7 mouse cellular contexts compared by ENCODE assay signal in genomic region chr1:171149974-171150760, GRCm38 (mm10). TPM values are rescaled to one million over a fixed set of nuclear protein-coding genes. Genes with fewer than 3 reads are reported as not detected.
DNase-seq lines count a peak whose midpoint lies in the region; ATAC-seq lines count a peak whose summit lies in the region.

Gene Sdhc, minus strand, starts transcription at chr1:171150603.
Gene Mpz, plus strand, starts transcription at chr1:171150711.

- H3K4me2 ChIP-seq in intestine, embryonic 15.5 days (replicated peaks): peak within 1 kb of the TSS; percentile 70

- H3K9ac ChIP-seq in intestine, embryonic 15.5 days: peak within 1 kb of the TSS; percentile 88

- intact Hi-C loops in gastrocnemius, postnatal 36 days (cut with DNase I): loop anchor here (10.0 kb wide), 1 partner anchor 955 kb away; no protein-coding TSS in a partner anchor
- intact Hi-C loops in left cerebral cortex, postnatal 25 days (cut with DNase I): loop anchor here (1.0 kb wide), 1 partner anchor 72 kb away; the partner anchor contains the start of gene Tomm40l

- 0 out of 2 replicates have a peak, but pooled peaks cover 2% of the 10 kb centered on the region for H3K27me3 ChIP-seq in intestine, embryonic 15.5 days (replicated peaks)
- peaks cover 7% of the 10 kb centered on the region for H3K27me3 ChIP-seq in midbrain, embryonic 10.5 days (ENCODE audit: low read depth, poor library complexity, severe bottlenecking)

- 1% methylated on average over 34 of the region's 34 CpGs for WGBS in intestine, embryonic 15.5 days
- under 1% methylated on average over 34 of the region's 34 CpGs for WGBS in midbrain, embryonic 10.5 days

- DNase-seq in adrenal gland, adult 2 months: peak; percentile 97
- DNase-seq in embryo, embryonic 11.5 days (ENCODE audit: low read depth, low spot score): peak; percentile 92
- DNase-seq in gastrocnemius, postnatal 36 days: peak; percentile 95 to 97
- peak; percentile 92 to 97 for DNase-seq in left cerebral cortex, postnatal 25 days (ENCODE audit: low spot score in 2 of 2)
- peak; percentile 95 for DNase-seq in midbrain, embryonic 10.5 days (ENCODE audit: low spot score)
- DNase-seq in right cerebral cortex, postnatal 4 days: peak; percentile 91

- peak; percentile 99 for ATAC-seq in intestine, embryonic 15.5 days

- H3K36me3 ChIP-seq in intestine, embryonic 15.5 days: no peaks in the 10 kb centered on the region
- peaks cover 10% of the 10 kb centered on the region for H3K36me3 ChIP-seq in midbrain, embryonic 10.5 days

- peak within 1 kb of the TSS; percentile 71 for H3K4me3 ChIP-seq in intestine, embryonic 15.5 days (replicated peaks)
- H3K4me3 ChIP-seq in midbrain, embryonic 10.5 days: peak within 1 kb of the TSS; percentile 94

- peak within 1 kb of the TSS; percentile 69 for H3K27ac ChIP-seq in intestine, embryonic 15.5 days
- peak within 1 kb of the TSS; percentile 89 for H3K27ac ChIP-seq in midbrain, embryonic 10.5 days (replicated peaks)

- H3K9me3 ChIP-seq in intestine, embryonic 15.5 days: no peaks in the 10 kb centered on the region
- no peaks in the 10 kb centered on the region for H3K9me3 ChIP-seq in midbrain, embryonic 10.5 days (replicated peaks)

- H3K4me1 ChIP-seq in intestine, embryonic 15.5 days (replicated peaks): peaks cover 5% of the 10 kb centered on the region; the same call in 1 of the 2 replicates
- H3K4me1 ChIP-seq in midbrain, embryonic 10.5 days: peaks cover 25% of the 10 kb centered on the region

RNA-seq across cellular contexts. Expression of gene Sdhc, which starts in this region (rescaled TPM):
- total RNA-seq in adrenal gland, adult 2 months (2021): 100 to 1,000 TPM; 415 to 526 TPM
- 125 and 156 TPM in 2 replicates for polyA plus RNA-seq in adrenal gland, adult 2 months (2012; rRNA removed)
- 100 to 1,000 TPM; 691 to 738 TPM for total RNA-seq in gastrocnemius, postnatal 36 days (2021)
- polyA plus RNA-seq in intestine, embryonic 15.5 days (2015; fragmentation: Nextera tagmentation; extraction: Ambion mirVana): 360 and 387 TPM in 2 replicates
- 100 to 1,000 TPM; 199 to 205 TPM for total RNA-seq in left cerebral cortex, postnatal 25 days (2021)
- polyA plus RNA-seq in midbrain, embryonic 10.5 days (2016; fragmentation: Nextera tagmentation; extraction: Ambion mirVana): 301 and 309 TPM in 2 replicates

RNA-seq across cellular contexts. Expression of gene Mpz, which starts in this region (rescaled TPM):
- total RNA-seq in adrenal gland, adult 2 months (2021): 1 to 10 TPM in 1 of 2 experiments, under 1 TPM in 1; 0.49 to 1.5 TPM
- 1.7 and 5.1 TPM in 2 replicates for polyA plus RNA-seq in adrenal gland, adult 2 months (2012; rRNA removed)
- 100 to 1,000 TPM in 1 of 2 experiments, 10 to 100 TPM in 1; 33.1 to 105 TPM for total RNA-seq in gastrocnemius, postnatal 36 days (2021)
- polyA plus RNA-seq in intestine, embryonic 15.5 days (2015; fragmentation: Nextera tagmentation; extraction: Ambion mirVana): 1.1 and 1.3 TPM in 2 replicates
- not detected for total RNA-seq in left cerebral cortex, postnatal 25 days (2021)
- polyA plus RNA-seq in midbrain, embryonic 10.5 days (2016; fragmentation: Nextera tagmentation; extraction: Ambion mirVana): 0.26 TPM in 1 of 2 replicates, not detected in the other

Comparison
In these comparisons a context has a peak if more than half of its experiments do, and no peak if none do; other contexts are left out.
1. Peak in every context shown above with its lines: DNase-seq, ATAC-seq, H3K4me3 ChIP-seq and H3K27ac ChIP-seq.
2. RNA of gene Mpz (total RNA-seq): 33.1 to 105 TPM in gastrocnemius, postnatal 36 days; 0.49 to 1.5 TPM in adrenal gland, adult 2 months and not detected in left cerebral cortex, postnatal 25 days; every median in the first group is over 10 times any median in the second.